Mouse (Mus musculus) urinary bladder, postnatal 36 days (tissue): ENCODE results near the gene Ceacam14.

ENCODE experiments used
- DNase-seq, 2 experiments: peaks; one replicate each; pipeline ENCODE4 v3.0.0; 2022; ENCODE audit warnings: low spot score in 2 of 2, mixed read lengths in 1 of 2

Gene Ceacam14

GRCm38 (mm10) chr7:17812333-17812732, at the start of gene Ceacam14:
TSS of gene Ceacam14 (plus strand) at chr7:17812633.
- no peak for DNase-seq
